Mouse (Mus musculus): ENCODE measurements around the gene Cdc42ep2.
A peak's percentile ranks its signal among the peaks of the same experiment; 100 is the strongest.
"Not testable (repeated sequence)": the region's sequence is repeated elsewhere in the genome, so short reads cannot be mapped to it uniquely, and the experiment has no call there.

Gene Cdc42ep2

GRCm38 (mm10) chr19:5912103-5913006 is 12.3 kb downstream of the Cdc42ep2 start:
- DNase-seq (ENCODE audit: low spot score): peak; percentile 99

GRCm38 (mm10) chr19:5911430-5912102 is 13.1 kb downstream of the Cdc42ep2 start:
- DNase-seq (ENCODE audit: low spot score): no peak

- DNase-seq (ENCODE audit: low spot score): no peak
Observed at GRCm38 (mm10) chr19:5910221-5910620, 14.4 kb downstream of the Cdc42ep2 start.

- no peak for DNase-seq (ENCODE audit: low spot score)
Observed at GRCm38 (mm10) chr19:5907275-5907674, 17.3 kb downstream of the Cdc42ep2 start.

GRCm38 (mm10) chr19:5894002-5894678 is 30.5 kb downstream of the Cdc42ep2 start, which contains the start of gene Tigd3:
Gene Tigd3, minus strand, starts transcription at chr19:5894149.
- peak; percentile 91 for DNase-seq (ENCODE audit: low spot score)

GRCm38 (mm10) chr19:5893282-5894001 is 31.2 kb downstream of the Cdc42ep2 start:
- no peak for DNase-seq (ENCODE audit: low spot score)

GRCm38 (mm10) chr19:5892735-5893134 is 31.9 kb downstream of the Cdc42ep2 start:
- no peak for DNase-seq (ENCODE audit: low spot score)

GRCm38 (mm10) chr19:5892262-5892661 is 32.4 kb downstream of the Cdc42ep2 start:
- no peak for DNase-seq (ENCODE audit: low spot score)

GRCm38 (mm10) chr19:5891521-5892258 is 32.9 kb downstream of the Cdc42ep2 start:
- no peak for DNase-seq (ENCODE audit: low spot score)

- DNase-seq (ENCODE audit: low spot score): no peak
Observed at GRCm38 (mm10) chr19:5889211-5889610, 35.4 kb downstream of the Cdc42ep2 start.

GRCm38 (mm10) chr19:5887234-5887815 is 37.3 kb downstream of the Cdc42ep2 start:
- no peak for DNase-seq (ENCODE audit: low spot score)

GRCm38 (mm10) chr19:5885838-5886237 is 38.8 kb downstream of the Cdc42ep2 start:
- DNase-seq (ENCODE audit: low spot score): no peak

GRCm38 (mm10) chr19:5883935-5884334 is 40.7 kb downstream of the Cdc42ep2 start:
- DNase-seq (ENCODE audit: low spot score): no peak

GRCm38 (mm10) chr19:5882079-5882478 is 42.5 kb downstream of the Cdc42ep2 start:
- DNase-seq (ENCODE audit: low spot score): not testable (repeated sequence)

- DNase-seq (ENCODE audit: low spot score): no peak
Observed at GRCm38 (mm10) chr19:5881155-5881554, 43.5 kb downstream of the Cdc42ep2 start.

- no peak for DNase-seq (ENCODE audit: low spot score)
Observed at GRCm38 (mm10) chr19:5879735-5880134, 44.9 kb downstream of the Cdc42ep2 start.

GRCm38 (mm10) chr19:5878916-5879315 is 45.7 kb downstream of the Cdc42ep2 start:
- no peak for DNase-seq (ENCODE audit: low spot score)

GRCm38 (mm10) chr19:5878362-5878722 is 46.3 kb downstream of the Cdc42ep2 start:
- DNase-seq (ENCODE audit: low spot score): peak; percentile 66

GRCm38 (mm10) chr19:5877618-5878361 is 46.8 kb downstream of the Cdc42ep2 start, which contains the start of gene Slc25a45:
Gene Slc25a45, plus strand, starts transcription at chr19:5877808.
- peak; percentile 73 for DNase-seq (ENCODE audit: low spot score)

- DNase-seq (ENCODE audit: low spot score): peak; percentile 92
Observed at GRCm38 (mm10) chr19:5874969-5875480, 49.6 kb downstream of the Cdc42ep2 start, which contains the start of gene Frmd8. Gene Frmd8, minus strand, starts transcription at chr19:5875274.

Measured in ovary, postnatal 36 days (tissue).